Mouse (Mus musculus): ENCODE results near the gene Tvp23a.

- TF ChIP-seq CTCF (IDR thresholded peaks at IDR 0.05; ENCODE audit: low read depth) (no peak), EP300 (IDR thresholded peaks at IDR 0.05; ENCODE audit: low read depth) (no peak)
Observed at GRCm38 (mm10) chr16:10420447-10421054, 26.6 kb downstream of the Tvp23a start.
